Mouse (Mus musculus): Measurements from ENCODE around the gene Dsn1. TPM values are rescaled to one million over a fixed set of nuclear protein-coding genes. Genes with fewer than 3 reads are reported as not detected.
A peak's percentile ranks its signal among the peaks of the same experiment; 100 is the strongest.

The Dsn1 gene
- polyA plus RNA-seq, 1 experiment from 2014 or later, result 6.8 TPM

GRCm38 (mm10) chr2:156990727-156991431 lies 16.1 kb downstream of the Dsn1 start:
- 3% methylated on average over 16 of the region's 16 CpGs for WGBS
- H3K4me2 ChIP-seq (ENCODE audit: low read depth, low read length), result peak overlapping the region; percentile 89
- peak overlapping the region; percentile 89 for H3K9ac ChIP-seq (replicated peaks; ENCODE audit: low read depth, low read length)
- H3K27ac ChIP-seq (ENCODE audit: low read depth, low read length), result no peak overlapping the region
- no peaks in the 10 kb centered on the region for H3K27me3 ChIP-seq (ENCODE audit: control insufficient read depth, insufficient read depth, low read length)
- 0 out of 2 replicates have a peak, but pooled peaks have one; percentile 6 for ATAC-seq (ENCODE audit: low read depth)
- no peaks in the 10 kb centered on the region for H3K9me3 ChIP-seq (ENCODE audit: control insufficient read depth, low read length)
- peak overlapping the region; percentile 94 for H3K4me3 ChIP-seq (ENCODE audit: low read depth, low read length)
- H3K36me3 ChIP-seq (ENCODE audit: control insufficient read depth, insufficient read depth, low read length), result no peaks in the 10 kb centered on the region
- H3K4me1 ChIP-seq (ENCODE audit: control insufficient read depth, insufficient read depth, low read length), result peaks cover 5% of the 10 kb centered on the region; the same call in 1 of the 2 replicates

GRCm38 (mm10) chr2:156987316-156987715 lies 19.6 kb downstream of the Dsn1 start:
- Histone ChIP-seq H3K27me3 (ENCODE audit: control insufficient read depth, insufficient read depth, low read length) (no peaks in the 10 kb centered on the region), H3K36me3 (ENCODE audit: control insufficient read depth, insufficient read depth, low read length) (no peaks in the 10 kb centered on the region), H3K4me2 (ENCODE audit: low read depth, low read length) (no peak overlapping the region), H3K9ac (replicated peaks; ENCODE audit: low read depth, low read length) (no peak overlapping the region), H3K4me1 (ENCODE audit: control insufficient read depth, insufficient read depth, low read length) (peaks cover 11% of the 10 kb centered on the region), H3K9me3 (ENCODE audit: control insufficient read depth, low read length) (no peaks in the 10 kb centered on the region), H3K27ac (ENCODE audit: low read depth, low read length) (no peak overlapping the region), H3K4me3 (ENCODE audit: low read depth, low read length) (no peak overlapping the region)
- WGBS, result 71% methylated on average over 3 of the region's 3 CpGs
- no peak for ATAC-seq (ENCODE audit: low read depth)

DNA sequence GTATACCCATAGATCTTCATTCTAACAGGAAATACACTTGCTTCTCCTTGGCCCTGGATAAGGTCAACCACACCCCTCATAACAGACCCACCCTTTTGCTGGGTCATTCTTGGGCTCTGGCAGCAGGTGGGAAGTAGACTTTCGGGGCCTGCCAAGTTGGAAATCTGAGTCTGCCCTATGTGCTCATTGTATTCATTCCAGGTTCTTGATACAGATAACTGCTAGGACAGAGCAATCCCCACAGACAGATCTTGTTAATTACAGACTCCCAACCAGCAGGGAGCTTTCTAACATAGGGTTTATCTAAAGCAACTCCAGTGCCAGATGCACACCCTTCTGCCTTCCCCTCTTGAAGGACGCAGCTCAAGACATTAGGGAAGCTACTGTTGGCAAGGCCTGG lies 24.1 kb downstream of the Dsn1 start:
- no peak for ATAC-seq (ENCODE audit: low read depth)
- Histone ChIP-seq H3K27ac (ENCODE audit: low read depth, low read length) (no peak overlapping the region), H3K9me3 (ENCODE audit: control insufficient read depth, low read length) (no peaks in the 10 kb centered on the region), H3K27me3 (ENCODE audit: control insufficient read depth, insufficient read depth, low read length) (no peaks in the 10 kb centered on the region), H3K4me1 (ENCODE audit: control insufficient read depth, insufficient read depth, low read length) (peaks cover 7% of the 10 kb centered on the region; the same call in 1 of the 2 replicates), H3K9ac (replicated peaks; ENCODE audit: low read depth, low read length) (no peak overlapping the region), H3K4me3 (ENCODE audit: low read depth, low read length) (no peak overlapping the region), H3K4me2 (ENCODE audit: low read depth, low read length) (no peak overlapping the region), H3K36me3 (ENCODE audit: control insufficient read depth, insufficient read depth, low read length) (no peaks in the 10 kb centered on the region)
- 73% methylated on average over 2 of the region's 2 CpGs for WGBS

DNA sequence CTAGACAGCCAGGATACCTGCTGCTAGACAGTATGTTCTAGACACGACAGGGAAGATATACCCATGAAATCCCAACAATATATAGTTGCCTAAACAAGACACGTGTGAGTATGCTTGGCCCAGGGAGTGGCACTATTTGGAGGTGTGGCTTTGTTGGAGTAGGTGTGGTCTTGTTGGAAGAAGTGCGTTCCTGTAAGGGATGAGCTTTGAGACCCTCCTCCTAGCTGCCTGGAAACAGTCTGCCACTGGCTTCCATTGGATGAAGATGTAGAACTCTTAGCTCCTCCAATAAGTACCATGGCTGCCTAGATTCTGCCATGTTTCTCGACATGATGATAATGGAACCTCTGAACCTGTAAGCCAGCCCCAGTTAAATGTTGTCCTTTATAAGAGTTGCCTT lies 25.7 kb downstream of the Dsn1 start:
- no peak overlapping the region for H3K9ac ChIP-seq (replicated peaks; ENCODE audit: low read depth, low read length)
- 82% methylated on average over 4 of the region's 4 CpGs for WGBS
- peaks cover 7% of the 10 kb centered on the region for H3K4me1 ChIP-seq (ENCODE audit: control insufficient read depth, insufficient read depth, low read length)
- H3K36me3 ChIP-seq (ENCODE audit: control insufficient read depth, insufficient read depth, low read length), result no peaks in the 10 kb centered on the region
- ATAC-seq (ENCODE audit: low read depth), result no peak
- H3K27ac ChIP-seq (ENCODE audit: low read depth, low read length), result no peak overlapping the region
- H3K9me3 ChIP-seq (ENCODE audit: control insufficient read depth, low read length), result no peaks in the 10 kb centered on the region
- no peak overlapping the region for H3K4me2 ChIP-seq (ENCODE audit: low read depth, low read length)
- H3K4me3 ChIP-seq (ENCODE audit: low read depth, low read length), result no peak overlapping the region
- no peaks in the 10 kb centered on the region for H3K27me3 ChIP-seq (ENCODE audit: control insufficient read depth, insufficient read depth, low read length)

DNA sequence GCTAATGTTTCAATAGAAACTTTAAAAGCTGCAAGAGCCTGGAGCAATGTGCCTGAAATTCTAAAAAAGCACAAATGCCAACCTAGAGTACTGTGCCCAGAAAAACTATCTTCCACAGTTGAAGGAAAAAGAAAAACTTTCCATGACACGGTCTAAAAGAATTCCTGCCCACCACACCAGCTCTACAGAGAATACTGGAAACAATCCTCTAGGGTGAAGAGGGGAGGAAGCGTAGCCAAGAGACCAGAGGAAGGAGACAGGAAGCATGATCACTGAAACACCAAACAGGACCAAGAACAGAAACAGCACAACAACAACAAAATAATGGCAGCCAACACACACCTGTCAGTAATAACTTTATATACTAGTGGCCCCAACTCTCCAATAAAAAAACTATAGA lies 26.9 kb downstream of the Dsn1 start:
- peaks cover 7% of the 10 kb centered on the region for H3K4me1 ChIP-seq (ENCODE audit: control insufficient read depth, insufficient read depth, low read length)
- no peaks in the 10 kb centered on the region for H3K36me3 ChIP-seq (ENCODE audit: control insufficient read depth, insufficient read depth, low read length)
- H3K4me2 ChIP-seq (ENCODE audit: low read depth, low read length), result no peak overlapping the region
- H3K27me3 ChIP-seq (ENCODE audit: control insufficient read depth, insufficient read depth, low read length), result no peaks in the 10 kb centered on the region
- H3K4me3 ChIP-seq (ENCODE audit: low read depth, low read length), result no peak overlapping the region
- 80% methylated on average over 2 of the region's 2 CpGs for WGBS
- ATAC-seq (ENCODE audit: low read depth), result no peak
- H3K27ac ChIP-seq (ENCODE audit: low read depth, low read length), result no peak overlapping the region
- H3K9me3 ChIP-seq (ENCODE audit: control insufficient read depth, low read length), result no peaks in the 10 kb centered on the region
- no peak overlapping the region for H3K9ac ChIP-seq (replicated peaks; ENCODE audit: low read depth, low read length)

- H3K27me3 ChIP-seq (ENCODE audit: control insufficient read depth, insufficient read depth, low read length), result no peaks in the 10 kb centered on the region
- no peaks in the 10 kb centered on the region for H3K9me3 ChIP-seq (ENCODE audit: control insufficient read depth, low read length)
- no peak overlapping the region for H3K9ac ChIP-seq (replicated peaks; ENCODE audit: low read depth, low read length)
- H3K36me3 ChIP-seq (ENCODE audit: control insufficient read depth, insufficient read depth, low read length), result no peaks in the 10 kb centered on the region
- no peak overlapping the region for H3K4me3 ChIP-seq (ENCODE audit: low read depth, low read length)
- ATAC-seq (ENCODE audit: low read depth), result peak; percentile 63; the same call in 1 of the 2 replicates
- H3K27ac ChIP-seq (ENCODE audit: low read depth, low read length), result no peak overlapping the region
- H3K4me1 ChIP-seq (ENCODE audit: control insufficient read depth, insufficient read depth, low read length), result no peaks in the 10 kb centered on the region; the same call in 1 of the 2 replicates
- H3K4me2 ChIP-seq (ENCODE audit: low read depth, low read length), result no peak overlapping the region
Measured at GRCm38 (mm10) chr2:156976711-156977110, 30.2 kb downstream of the Dsn1 start.

DNA sequence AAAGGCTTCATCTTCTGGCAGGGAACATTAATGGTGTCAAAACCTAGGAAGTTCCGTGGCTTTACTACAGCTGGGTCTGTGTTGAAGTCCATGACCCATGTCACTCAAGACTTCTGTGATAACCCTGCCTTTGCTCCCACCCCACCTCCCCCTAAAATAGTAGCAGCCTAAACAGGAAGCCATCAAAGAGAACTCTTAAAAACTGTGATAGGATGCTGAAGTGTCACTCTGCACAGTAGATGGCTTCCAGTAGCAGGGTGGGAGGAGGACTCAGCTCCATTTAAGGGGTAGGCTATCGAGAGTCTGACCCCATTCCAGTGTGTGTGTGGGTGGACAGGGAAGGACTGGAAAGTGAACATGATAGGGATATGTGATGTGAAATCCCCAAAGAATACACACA lies 32.0 kb downstream of the Dsn1 start:
- WGBS, result 81% methylated on average over 2 of the region's 2 CpGs
- Histone ChIP-seq H3K4me2 (ENCODE audit: low read depth, low read length) (no peak overlapping the region), H3K36me3 (ENCODE audit: control insufficient read depth, insufficient read depth, low read length) (no peaks in the 10 kb centered on the region), H3K27ac (ENCODE audit: low read depth, low read length) (no peak overlapping the region), H3K4me1 (ENCODE audit: control insufficient read depth, insufficient read depth, low read length) (no peaks in the 10 kb centered on the region; the same call in 1 of the 2 replicates), H3K27me3 (ENCODE audit: control insufficient read depth, insufficient read depth, low read length) (no peaks in the 10 kb centered on the region), H3K9ac (replicated peaks; ENCODE audit: low read depth, low read length) (no peak overlapping the region), H3K4me3 (ENCODE audit: low read depth, low read length) (no peak overlapping the region), H3K9me3 (ENCODE audit: control insufficient read depth, low read length) (no peaks in the 10 kb centered on the region)
- ATAC-seq (ENCODE audit: low read depth), result no peak

- no peak overlapping the region for H3K4me2 ChIP-seq (ENCODE audit: low read depth, low read length)
- 82% methylated on average over 5 of the region's 5 CpGs for whole genome bisulfite sequencing
- no peaks in the 10 kb centered on the region for H3K9me3 ChIP-seq (ENCODE audit: control insufficient read depth, low read length)
- no peak overlapping the region for H3K27ac ChIP-seq (ENCODE audit: low read depth, low read length)
- no peaks in the 10 kb centered on the region; the same call in 1 of the 2 replicates for H3K4me1 ChIP-seq (ENCODE audit: control insufficient read depth, insufficient read depth, low read length)
- H3K27me3 ChIP-seq (ENCODE audit: control insufficient read depth, insufficient read depth, low read length), result no peaks in the 10 kb centered on the region
- no peak overlapping the region for H3K4me3 ChIP-seq (ENCODE audit: low read depth, low read length)
- peaks cover 3% of the 10 kb centered on the region; the same call in 1 of the 2 replicates for H3K36me3 ChIP-seq (ENCODE audit: control insufficient read depth, insufficient read depth, low read length)
- no peak overlapping the region for H3K9ac ChIP-seq (replicated peaks; ENCODE audit: low read depth, low read length)
- ATAC-seq (ENCODE audit: low read depth), result no peak
Measured at GRCm38 (mm10) chr2:156973316-156974100, 33.4 kb downstream of the Dsn1 start.

DNA sequence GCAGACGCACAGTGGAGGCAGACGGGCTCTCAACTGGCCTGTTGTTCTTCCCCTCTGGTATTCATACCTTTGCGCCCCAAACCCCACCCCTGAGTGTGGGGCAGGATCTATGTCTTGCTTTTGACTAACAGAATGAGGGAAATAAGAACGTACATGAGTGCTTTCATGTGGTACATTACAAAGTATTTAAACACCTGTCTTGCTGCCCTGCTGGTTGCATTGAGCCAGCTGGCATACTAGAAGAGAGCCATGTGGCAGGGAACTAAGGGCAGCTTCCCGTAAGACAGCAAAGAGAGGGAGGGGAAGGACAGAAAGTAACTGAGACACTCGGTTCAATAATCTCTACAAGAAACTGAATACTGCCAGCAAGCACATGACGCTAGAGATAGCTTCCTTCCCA lies 36.7 kb downstream of the Dsn1 start:
- H3K36me3 ChIP-seq (ENCODE audit: control insufficient read depth, insufficient read depth, low read length), result peaks cover 7% of the 10 kb centered on the region; the same call in 1 of the 2 replicates
- no peaks in the 10 kb centered on the region for H3K9me3 ChIP-seq (ENCODE audit: control insufficient read depth, low read length)
- 75% methylated on average over 7 of the region's 7 CpGs for WGBS
- H3K9ac ChIP-seq (replicated peaks; ENCODE audit: low read depth, low read length), result no peak overlapping the region
- H3K27ac ChIP-seq (ENCODE audit: low read depth, low read length), result no peak overlapping the region
- no peaks in the 10 kb centered on the region for H3K4me1 ChIP-seq (ENCODE audit: control insufficient read depth, insufficient read depth, low read length)
- no peak for ATAC-seq (ENCODE audit: low read depth)
- no peaks in the 10 kb centered on the region for H3K27me3 ChIP-seq (ENCODE audit: control insufficient read depth, insufficient read depth, low read length)
- no peak overlapping the region for H3K4me2 ChIP-seq (ENCODE audit: low read depth, low read length)
- no peak overlapping the region for H3K4me3 ChIP-seq (ENCODE audit: low read depth, low read length)
